Mouse (Mus musculus): ENCODE results near the gene 4930579F01Rik.

The 4930579F01Rik gene

DNA sequence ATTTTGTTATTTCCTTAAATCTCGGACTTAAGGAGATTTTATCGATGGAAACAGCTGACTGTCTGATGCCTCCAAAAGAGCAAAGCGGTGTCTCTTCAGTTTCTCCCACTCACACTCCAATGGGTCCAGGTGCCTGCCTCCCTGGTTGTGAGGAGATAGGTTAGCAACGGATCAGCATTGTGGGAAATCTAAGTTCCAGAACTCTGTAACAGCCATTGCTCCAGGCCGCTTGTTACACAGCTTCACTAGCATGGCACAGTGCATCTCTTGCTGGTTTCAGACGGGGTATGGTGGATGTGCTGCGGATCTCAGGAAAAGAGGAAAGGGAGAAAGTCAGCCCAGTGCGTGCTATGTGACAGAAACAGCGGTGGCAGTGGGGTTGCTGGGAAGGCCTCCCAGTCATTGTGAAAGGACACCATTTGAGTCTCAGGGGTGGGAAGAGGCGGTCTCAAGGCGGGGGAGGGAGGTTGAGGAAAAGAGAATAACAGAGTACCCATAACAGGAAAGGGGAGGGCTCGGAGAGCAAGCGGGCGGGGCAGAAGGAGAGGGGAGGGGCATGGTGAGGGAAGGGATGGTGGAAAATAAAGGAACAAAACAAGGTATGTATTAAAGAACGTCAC, at the start of gene 4930579F01Rik:
Gene 4930579F01Rik, minus strand, starts transcription at position 143 of the 620 bp plus-strand sequence.
- in situ Hi-C loops (cut with MboI; ENCODE audit: low sequenced_read_pairs), result no loop called here

DNA sequence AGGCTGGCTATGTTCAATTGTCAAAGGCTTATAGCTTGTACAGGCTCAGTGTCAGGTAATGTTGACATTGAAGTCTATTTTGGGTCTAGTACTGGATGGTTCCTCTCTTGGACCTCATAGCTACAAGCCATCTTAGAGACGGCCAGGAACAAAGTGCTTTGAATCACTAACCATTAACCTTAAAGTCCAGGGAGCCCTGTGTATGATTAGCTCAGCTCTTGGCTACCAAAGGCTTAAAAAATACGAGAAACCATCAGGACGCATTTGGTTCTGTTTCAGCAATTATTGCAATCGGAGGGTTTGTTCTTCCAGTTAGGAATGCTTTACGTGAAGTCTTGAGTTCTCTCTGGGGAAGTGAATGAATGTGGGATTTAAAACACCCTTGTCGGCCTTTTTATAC, 49.3 kb upstream of the 4930579F01Rik start:
- in situ Hi-C loops (cut with MboI; ENCODE audit: low sequenced_read_pairs), result no loop called here

DNA sequence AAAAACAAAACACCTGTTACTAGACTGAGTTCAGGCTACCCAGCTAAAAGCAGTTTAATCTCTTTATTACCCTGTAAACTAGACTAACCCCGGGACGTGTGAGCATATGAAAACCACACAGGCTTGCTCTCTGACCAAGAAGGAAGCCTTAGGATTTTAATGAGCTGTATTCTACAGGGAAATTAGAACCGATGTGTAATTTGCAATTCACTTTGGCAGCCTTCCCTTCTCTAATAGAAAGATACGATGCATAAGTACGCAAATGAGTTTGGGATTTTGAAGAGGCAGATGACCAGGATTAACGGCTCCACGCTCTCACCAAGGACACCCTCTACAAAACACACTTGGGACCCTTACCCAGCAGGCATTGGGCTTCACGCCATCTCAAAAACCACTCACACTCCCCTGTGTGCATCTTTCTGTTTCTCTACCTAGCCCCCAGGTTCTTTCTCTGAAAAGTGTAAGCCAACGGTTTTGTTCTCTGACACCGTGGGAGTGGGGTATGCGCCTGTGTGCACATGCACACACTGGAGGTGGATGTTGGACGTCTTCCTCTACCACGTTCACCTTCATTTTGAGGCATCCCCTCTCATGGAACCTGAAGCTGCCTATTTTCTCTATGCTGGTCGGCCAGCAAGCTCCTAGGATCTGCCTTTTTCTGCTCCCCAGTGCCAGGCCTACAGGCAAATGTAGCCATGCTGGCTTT, 48.5 kb upstream of the 4930579F01Rik start:
- in situ Hi-C loops (cut with MboI; ENCODE audit: low sequenced_read_pairs), result no loop called here

DNA sequence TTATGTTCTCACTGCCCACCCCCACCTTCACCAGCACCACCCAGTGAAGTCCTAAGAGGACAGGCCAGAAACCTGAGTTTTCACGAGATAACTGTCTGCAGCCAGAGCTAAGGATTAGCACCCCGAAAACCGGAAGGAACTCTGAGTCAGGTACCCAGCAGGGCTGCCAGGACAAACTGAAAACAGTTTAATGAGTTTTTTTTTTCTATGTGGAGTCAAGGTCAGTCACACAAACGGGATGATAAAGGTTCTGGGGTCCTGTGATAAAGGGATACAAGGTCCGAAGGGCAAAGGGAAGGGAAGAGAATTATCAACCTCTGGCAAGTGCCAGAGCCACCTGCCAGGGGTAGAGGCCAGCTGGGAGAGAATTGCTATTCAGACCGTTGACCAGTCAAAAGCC, 47.7 kb upstream of the 4930579F01Rik start:
- in situ Hi-C loops (cut with MboI; ENCODE audit: low sequenced_read_pairs), result no loop called here

DNA sequence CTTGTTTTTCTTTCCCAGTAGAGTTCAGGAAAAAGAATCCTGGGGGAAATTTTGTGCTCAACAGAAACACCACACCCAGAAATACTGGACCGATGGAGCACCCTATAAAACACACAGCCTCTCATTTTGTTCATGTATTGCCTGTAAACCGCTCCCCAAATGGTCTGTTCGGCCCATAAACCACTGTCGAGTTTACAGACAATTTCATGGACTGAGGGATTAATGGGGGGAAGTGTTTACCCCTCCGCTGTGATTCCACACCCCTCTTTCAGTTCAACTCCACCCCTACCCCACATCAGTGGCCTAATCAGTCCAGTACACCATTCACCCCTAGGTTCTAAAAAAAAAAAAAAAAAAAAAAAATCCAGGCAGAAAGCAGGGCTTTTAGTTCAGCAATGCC, 47.3 kb upstream of the 4930579F01Rik start:
- in situ Hi-C loops (cut with MboI; ENCODE audit: low sequenced_read_pairs), result no loop called here

DNA sequence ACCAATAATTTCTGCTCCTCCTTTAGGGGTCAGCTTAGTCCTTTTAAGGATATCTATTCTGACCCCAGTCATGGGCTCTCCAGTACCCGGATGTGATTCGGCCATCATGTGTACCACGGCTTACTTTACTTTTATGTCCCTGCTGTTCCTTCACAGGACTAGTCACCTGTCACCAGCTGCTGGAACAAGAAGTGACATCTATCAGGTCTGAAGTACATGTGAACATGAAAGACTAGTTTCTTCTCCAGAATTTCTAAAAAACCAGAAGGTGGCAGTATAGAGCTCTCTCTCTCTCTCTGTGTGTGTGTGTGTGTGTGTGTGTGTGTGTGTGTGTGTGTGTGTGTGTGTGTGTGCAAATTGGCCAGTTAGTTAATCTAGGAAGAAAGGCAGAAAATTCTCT, 46.8 kb upstream of the 4930579F01Rik start:
- in situ Hi-C loops (cut with MboI; ENCODE audit: low sequenced_read_pairs), result no loop called here

DNA sequence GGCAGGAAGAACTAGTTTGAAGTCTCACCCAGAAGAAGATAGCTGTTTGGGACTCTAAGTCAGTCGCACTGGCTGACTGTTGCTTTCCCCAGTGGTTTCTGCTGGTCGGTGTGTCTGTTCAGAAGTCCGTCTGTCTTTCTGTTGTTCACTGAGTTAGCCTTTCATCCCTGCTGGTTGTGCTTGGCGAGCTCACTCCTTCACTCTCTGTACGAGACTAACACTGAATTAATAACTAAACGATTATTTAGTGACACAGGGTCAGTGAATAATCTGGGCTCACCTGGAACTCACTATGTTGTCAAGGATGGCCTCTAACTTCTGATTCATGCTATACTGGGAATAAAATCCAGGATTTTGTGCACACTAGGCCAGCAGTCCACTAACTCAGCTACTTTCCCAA, 45.8 kb upstream of the 4930579F01Rik start:
- in situ Hi-C loops (cut with MboI; ENCODE audit: low sequenced_read_pairs), result no loop called here

DNA sequence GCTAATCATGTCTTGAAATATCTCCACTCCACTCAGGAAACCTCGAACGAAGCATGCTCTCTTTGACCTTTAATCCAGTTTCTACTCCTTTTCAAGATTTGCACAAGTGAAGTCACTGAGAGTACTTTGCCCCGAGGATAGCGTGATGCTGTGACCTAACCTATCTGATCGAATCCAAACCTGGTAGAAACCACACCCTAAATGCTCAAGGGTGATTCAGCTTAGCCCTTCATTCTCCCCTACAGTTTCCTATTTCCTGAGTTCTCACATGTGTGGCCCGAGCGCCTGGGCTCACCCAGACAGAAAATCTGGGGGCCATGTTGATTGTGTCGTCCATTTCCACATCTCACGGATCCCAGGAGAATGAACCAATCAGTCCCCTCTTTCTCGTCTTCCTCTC, 44.4 kb upstream of the 4930579F01Rik start:
- in situ Hi-C loops (cut with MboI; ENCODE audit: low sequenced_read_pairs), result no loop called here

DNA sequence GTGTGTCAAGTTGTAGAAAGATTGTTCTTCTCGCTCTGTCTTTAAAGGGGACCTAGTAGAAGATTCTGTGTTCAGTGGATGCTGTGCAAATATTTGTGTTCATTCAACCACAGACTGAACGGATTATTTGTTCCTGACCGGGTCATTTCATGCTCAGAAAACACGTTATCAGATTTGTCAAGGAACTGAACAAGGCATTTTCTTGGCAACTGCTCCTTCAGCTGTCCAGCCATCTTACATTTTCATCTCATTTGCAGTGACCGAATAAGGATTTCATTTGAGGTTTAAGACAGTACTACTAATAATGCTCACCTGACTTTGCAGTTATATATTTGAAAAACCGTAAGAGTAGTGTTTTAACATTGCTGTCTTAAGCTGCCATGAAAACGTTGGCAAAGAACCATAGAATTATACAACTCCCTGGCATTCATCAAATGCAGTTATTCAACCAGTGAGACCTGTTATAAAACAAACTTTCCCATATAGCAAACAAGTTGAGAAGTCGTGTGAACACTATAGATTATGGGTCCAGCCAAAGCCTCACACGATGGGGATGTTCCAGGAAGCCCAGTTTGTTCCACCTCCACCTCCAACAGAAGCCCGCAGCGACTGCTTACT, 43.0 kb upstream of the 4930579F01Rik start:
- in situ Hi-C loops (cut with MboI; ENCODE audit: low sequenced_read_pairs), result no loop called here

DNA sequence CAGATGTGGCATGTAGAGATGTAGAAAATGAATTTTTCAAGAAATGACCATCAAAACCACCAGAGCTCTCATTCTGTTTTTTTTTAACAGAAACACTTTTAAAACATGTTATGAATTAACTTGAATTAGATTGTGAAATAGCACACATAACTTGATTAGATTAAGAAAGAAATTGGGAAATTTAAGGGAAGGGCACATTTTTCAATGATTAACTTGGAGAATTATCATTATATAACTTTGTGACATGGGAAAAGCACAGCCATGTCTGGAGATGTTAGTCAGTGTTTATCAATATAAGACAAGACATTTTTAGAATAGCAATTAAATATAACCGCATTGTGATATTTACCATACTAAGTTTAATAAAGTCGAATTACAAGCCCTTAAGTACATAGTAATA, 37.9 kb upstream of the 4930579F01Rik start:
- in situ Hi-C loops (cut with MboI; ENCODE audit: low sequenced_read_pairs), result no loop called here

DNA sequence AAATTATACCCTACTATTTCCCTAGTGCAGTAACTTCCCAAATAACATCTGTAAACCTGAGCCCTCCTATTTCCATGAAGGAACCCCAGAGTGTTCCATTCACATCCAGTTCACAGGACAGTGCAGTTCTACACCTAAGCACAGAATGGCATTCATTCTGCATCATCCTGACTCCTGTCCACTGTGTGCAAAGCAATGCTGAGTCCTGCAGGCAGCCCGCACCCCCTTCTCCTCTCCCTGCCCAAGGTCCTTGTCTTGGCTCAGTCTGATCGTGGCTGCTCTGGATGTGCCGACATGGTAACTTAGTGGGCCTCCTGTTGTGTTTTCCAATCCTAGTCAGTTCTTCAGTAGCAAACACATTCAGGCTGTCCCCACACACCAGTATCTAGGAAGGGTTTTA, 36.6 kb upstream of the 4930579F01Rik start:
- in situ Hi-C loops (cut with MboI; ENCODE audit: low sequenced_read_pairs), result no loop called here

DNA sequence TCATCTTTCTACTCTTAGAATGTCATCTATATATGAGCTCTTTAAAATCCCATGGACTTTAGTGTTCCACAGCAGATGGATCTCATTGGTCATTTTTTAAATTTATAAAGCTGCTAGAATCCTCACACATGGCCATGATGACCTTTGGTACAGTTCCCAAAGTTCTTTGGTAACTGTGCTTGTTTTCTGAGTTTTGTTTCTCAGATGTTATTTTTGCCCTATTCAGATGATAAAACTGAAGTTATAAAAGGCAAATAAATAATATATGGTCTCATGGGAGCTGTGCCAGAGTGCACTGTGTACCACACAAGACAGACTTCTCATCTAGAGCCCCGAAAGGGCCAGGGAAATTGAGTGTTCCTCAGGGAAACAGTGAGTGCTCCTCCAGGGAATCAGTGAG, 35.8 kb upstream of the 4930579F01Rik start:
- in situ Hi-C loops (cut with MboI; ENCODE audit: low sequenced_read_pairs), result loop anchor here (10.0 kb wide), 1 partner anchor 185 kb away; the partner anchor contains the start of gene Adh4

DNA sequence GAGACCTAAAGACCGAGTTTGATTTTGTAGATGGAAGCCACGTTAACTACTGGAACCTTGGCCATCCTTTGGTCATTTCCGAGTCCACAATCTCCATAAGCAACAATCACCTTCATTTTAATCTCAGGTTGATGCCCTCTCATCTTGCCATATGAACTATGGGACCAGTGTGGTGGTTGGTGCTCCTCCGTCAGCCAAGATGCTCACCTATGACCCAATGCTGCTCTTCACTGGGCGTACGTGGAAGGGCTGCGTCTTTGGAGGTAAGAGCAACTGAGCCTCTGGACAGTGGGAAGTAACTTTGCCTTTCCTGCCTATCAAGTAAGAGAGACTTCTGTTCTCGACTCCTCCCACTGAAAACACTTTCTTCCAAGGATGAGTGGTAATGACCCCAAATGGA, 34.2 kb upstream of the 4930579F01Rik start:
- in situ Hi-C loops (cut with MboI; ENCODE audit: low sequenced_read_pairs), result loop anchor here (10.0 kb wide), 1 partner anchor 187 kb away; the partner anchor contains the start of gene Adh4

DNA sequence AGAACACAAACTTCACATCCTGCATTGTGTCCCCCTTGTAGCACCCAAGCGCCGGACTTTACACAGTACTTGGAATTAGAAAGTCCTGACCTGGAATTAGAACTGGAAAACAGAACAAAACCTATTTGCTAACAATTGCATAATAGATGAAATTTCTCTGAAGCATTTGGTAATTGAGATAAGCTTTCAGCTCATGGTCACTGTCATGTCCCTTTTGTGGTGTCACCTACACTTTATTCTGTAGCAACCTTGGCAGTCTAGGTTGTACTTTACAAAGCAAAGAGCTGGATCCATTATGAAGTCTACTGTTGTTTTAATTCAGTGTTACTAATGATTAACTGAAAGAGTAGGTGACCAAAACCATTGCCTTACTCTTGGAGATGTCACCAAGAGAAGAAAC, 33.5 kb upstream of the 4930579F01Rik start:
- in situ Hi-C loops (cut with MboI; ENCODE audit: low sequenced_read_pairs), result loop anchor here (10.0 kb wide), 1 partner anchor 188 kb away; the partner anchor contains the start of gene Adh4

DNA sequence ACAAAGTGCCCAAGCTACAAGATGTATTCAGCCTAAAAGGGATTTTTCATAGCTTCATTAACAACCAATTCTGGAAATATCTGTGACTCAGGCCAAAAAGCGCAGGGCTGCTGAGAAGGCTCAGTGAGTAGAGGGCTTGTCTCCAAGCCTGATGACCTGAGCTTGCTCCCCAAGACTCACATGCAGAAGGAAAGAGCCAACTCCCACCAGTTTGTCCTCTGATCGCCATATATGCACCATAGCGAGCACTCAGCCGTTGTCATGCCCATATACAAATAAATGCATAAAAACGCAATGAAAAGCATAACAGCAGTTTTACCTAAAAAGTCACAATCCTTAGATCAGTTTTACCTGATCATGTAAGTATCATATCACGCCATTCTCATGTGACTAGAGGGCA, 32.9 kb upstream of the 4930579F01Rik start:
- in situ Hi-C loops (cut with MboI; ENCODE audit: low sequenced_read_pairs), result loop anchor here (10.0 kb wide), 1 partner anchor 188 kb away; the partner anchor contains the start of gene Adh4

DNA sequence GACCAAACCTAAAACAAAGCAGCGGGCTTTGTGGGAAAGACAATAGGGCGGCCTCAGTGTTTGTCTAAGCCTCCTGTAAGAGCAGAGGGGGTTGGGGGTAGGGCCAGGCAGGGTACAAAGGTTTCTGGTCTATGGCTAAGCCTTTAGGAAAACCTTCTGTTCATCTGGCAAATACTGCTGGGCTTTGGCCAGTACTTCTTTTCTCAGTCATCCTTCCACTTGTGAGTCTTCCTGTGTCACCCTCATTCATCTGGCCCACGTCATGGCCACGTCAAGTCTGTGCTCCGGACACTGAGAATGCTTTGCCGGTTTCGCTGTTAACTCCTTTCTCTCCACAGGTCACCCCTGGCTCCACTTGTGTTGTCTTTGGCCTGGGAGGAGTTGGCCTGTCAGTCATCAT, 32.2 kb upstream of the 4930579F01Rik start:
- in situ Hi-C loops (cut with MboI; ENCODE audit: low sequenced_read_pairs), result loop anchor here (10.0 kb wide), 1 partner anchor 189 kb away; the partner anchor contains the start of gene Adh4

DNA sequence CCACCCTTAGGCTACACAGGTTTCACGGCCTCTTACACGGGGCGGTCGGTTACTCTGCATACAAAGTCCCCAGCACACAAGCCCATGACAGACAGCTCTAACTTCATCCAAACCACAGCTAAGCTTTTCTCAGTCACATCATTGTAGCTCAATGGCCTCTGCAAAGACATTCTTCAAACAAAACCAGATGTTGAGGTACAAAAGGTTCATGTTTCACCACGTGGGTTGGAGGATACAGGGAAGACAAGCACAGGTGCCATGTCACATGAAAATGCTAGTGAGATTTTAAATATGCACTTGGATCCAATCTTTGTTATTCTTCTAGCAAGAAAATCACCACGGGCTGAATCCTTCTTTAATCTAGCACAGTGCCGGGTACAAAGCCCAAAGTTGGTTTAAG, 31.7 kb upstream of the 4930579F01Rik start:
- in situ Hi-C loops (cut with MboI; ENCODE audit: low sequenced_read_pairs), result loop anchor here (10.0 kb wide), 1 partner anchor 189 kb away; the partner anchor contains the start of gene Adh4

DNA sequence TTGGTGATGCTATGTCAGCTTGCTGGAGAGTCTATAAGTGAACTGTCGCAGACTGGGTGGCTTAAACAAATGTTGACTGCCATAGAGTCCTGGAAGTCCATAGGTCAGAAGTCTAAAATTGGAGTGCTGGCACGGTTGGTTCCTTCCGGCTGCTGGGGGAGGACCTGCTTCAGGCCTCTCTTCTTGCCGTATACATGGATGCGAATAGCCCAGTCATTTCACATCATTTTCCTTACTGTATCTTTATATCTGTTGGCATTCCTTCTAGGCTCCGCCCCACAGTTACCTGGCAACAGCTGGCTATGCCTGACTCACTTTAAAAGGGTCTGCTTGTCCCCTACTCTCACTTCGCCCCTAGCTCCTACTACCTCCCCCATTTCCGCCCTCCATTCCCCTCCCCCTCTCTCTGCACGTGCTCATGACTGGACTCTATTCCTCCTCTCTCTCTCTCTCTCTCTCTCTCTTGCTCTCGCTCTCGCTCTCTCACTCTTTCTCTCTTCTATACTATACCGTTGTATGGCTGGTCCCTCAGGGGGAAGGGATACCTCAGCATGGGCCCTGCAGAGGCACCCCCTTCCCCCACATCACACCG, 30.8 kb upstream of the 4930579F01Rik start:
- in situ Hi-C loops (cut with MboI; ENCODE audit: low sequenced_read_pairs), result loop anchor here (10.0 kb wide), 1 partner anchor 190 kb away; the partner anchor contains the start of gene Adh4

DNA sequence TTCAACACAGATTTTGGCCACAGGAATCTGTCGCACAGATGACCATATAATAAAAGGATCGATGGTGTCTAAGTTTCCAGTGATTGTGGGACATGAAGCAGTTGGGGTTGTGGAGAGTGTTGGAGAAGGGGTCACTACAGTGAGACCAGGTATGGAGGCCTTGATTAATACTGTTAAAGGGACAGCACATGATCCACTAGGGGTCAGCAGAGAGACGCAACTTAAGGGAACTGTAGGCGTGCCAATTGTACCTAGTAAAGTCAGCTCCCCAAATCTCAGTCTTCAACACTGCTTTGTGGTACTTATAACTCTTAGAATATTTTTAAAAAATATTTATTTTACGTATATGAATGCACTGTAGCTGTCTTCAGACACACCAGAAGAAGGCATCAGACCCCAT, 29.3 kb upstream of the 4930579F01Rik start:
- in situ Hi-C loops (cut with MboI; ENCODE audit: low sequenced_read_pairs), result loop anchor here (10.0 kb wide), 1 partner anchor 192 kb away; the partner anchor contains the start of gene Adh4

DNA sequence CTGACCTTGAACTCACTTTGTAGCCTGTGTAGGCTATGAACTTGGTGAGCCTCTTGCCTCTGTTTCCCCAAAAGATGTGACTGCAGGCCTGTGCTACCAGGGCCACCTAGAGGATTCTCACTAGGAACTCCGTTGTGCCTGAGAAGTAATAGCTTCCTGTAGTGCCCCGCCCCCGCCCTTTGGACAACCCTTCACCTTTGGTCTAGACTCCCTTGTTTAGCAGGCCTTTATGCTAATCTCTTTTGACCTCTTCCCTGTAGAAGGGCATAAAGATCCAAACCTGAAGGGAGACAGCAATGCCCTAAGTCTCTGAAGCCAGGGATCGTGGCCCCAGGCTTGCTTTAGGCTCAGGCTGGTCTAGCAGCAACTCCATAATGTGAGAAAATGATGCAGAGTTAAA, 28.9 kb upstream of the 4930579F01Rik start:
- in situ Hi-C loops (cut with MboI; ENCODE audit: low sequenced_read_pairs), result loop anchor here (10.0 kb wide), 1 partner anchor 192 kb away; the partner anchor contains the start of gene Adh4

DNA sequence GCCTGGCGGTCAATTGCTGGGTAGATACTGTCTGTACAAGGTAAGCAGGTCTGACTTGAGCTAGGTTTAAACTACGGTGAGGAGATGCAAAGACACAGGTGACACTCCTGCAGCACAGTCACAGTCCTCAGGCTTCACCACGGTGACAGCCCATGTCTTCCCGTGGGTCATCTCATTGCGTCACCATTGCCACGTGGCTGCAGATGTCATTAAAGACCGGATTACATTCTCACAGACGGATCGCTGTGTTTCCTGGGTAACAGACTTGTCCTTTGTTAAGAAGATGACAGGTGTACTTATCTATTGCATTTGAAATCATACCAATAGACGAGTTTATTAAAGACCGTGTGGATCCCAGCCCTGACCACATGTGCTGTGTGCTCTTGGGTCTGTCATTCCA, 27.5 kb upstream of the 4930579F01Rik start:
- in situ Hi-C loops (cut with MboI; ENCODE audit: low sequenced_read_pairs), result loop anchor here (10.0 kb wide), 1 partner anchor 194 kb away; the partner anchor contains the start of gene Adh4
